Mouse (Mus musculus) limb, embryonic 11.5 days (tissue): ENCODE measurements around the gene Gm5941. TPM values are rescaled to one million over a fixed set of nuclear protein-coding genes. Genes with fewer than 3 reads are reported as not detected.
"Not testable (repeated sequence)": the region's sequence is repeated elsewhere in the genome, so short reads cannot be mapped to it uniquely, and the experiment has no call there.

ENCODE experiments used
- ATAC-seq: fragments of 200-750 bp; cut with Nextera tagmentation; 2 replicates; pipeline ENCODE4 v1.8.0; 2017; ENCODE audit warnings: low read depth; ENCODE audit not compliant: insufficient number of reproducible peaks, low FRiP score, low TSS enrichment
- DNase-seq: peaks from one replicate; pipeline ENCODE4 v3.0.0-alpha.2; 2015; ENCODE audit warnings: low spot score
- H3K27ac ChIP-seq: fragments of 300-500 bp; sonication (generic); replicated peaks from 2 replicates; pipeline ENCODE4 v1.5.1; 2014; ENCODE audit warnings: low read depth, mild to moderate bottlenecking, low read length
- H3K27me3 ChIP-seq: fragments of 300-500 bp; sonication (generic); 2 replicates; pipeline ENCODE4 v1.6.1; 2014; ENCODE audit warnings: mild to moderate bottlenecking, low read length, mixed read lengths; ENCODE audit not compliant: control insufficient read depth, insufficient read depth
- H3K36me3 ChIP-seq: fragments of 300-500 bp; sonication (generic); 2 replicates; pipeline ENCODE4 v1.6.1; 2014; ENCODE audit warnings: mild to moderate bottlenecking, low read length, moderate library complexity, mixed read lengths; ENCODE audit not compliant: control insufficient read depth, insufficient read depth
- H3K4me1 ChIP-seq: fragments of 300-500 bp; sonication (generic); 2 replicates; pipeline ENCODE4 v1.6.1; 2014; ENCODE audit warnings: low read length, mixed read lengths; ENCODE audit not compliant: control insufficient read depth, insufficient read depth
- H3K4me2 ChIP-seq: fragments of 300-500 bp; sonication (generic); 2 replicates; pipeline ENCODE4 v1.6.1; 2014; ENCODE audit warnings: low read depth, mild to moderate bottlenecking, moderate library complexity; ENCODE audit not compliant: severe bottlenecking
- H3K4me3 ChIP-seq: fragments of 300-500 bp; sonication (generic); 2 replicates; pipeline ENCODE4 v1.5.1; 2014; ENCODE audit warnings: low read depth, low read length
- H3K9ac ChIP-seq: fragments of 300-500 bp; sonication (generic); 2 replicates; pipeline ENCODE4 v1.6.1; 2014; ENCODE audit warnings: mild to moderate bottlenecking, low read length
- H3K9me3 ChIP-seq: fragments of 300-500 bp; sonication (generic); 2 replicates; pipeline ENCODE4 v1.6.1; 2016; ENCODE audit warnings: low read length; ENCODE audit not compliant: control insufficient read depth
- WGBS: fragments of 180-500 bp; shearing (Covaris S2); extraction: QIAGEN DNeasy Blood & Tissue Kit; methylation state at CpG from one replicate; pipeline ENCODE4 v1.1.7; 2014; 5-methylcytosine and 5-hydroxymethylcytosine counted together
- polyA plus RNA-seq: library from polyadenylated mRNA; unstranded; fragments of >200 nt; fragmentation: Nextera tagmentation; extraction: Ambion mirVana; gene quantifications from 2 replicates; pipeline ENCODE4 v1.2.1, GENCODE M21; 2014

Gene Gm5941
- not detected in 2 replicates for polyA plus RNA-seq

GRCm38 (mm10) chrX:92489649-92490048 lies at the start of gene Gm5941:
Gene Gm5941, plus strand, starts transcription at chrX:92489949.
- 96% methylated on average over 4 of the region's 4 CpGs for WGBS
- not testable (repeated sequence) for H3K9me3 ChIP-seq

GRCm38 (mm10) chrX:92460496-92460895 lies 29.3 kb upstream of the Gm5941 start:
- Histone ChIP-seq H3K4me2 (no peak overlapping the region), H3K9me3 (no peaks in the 10 kb centered on the region), H3K27me3 (no peaks in the 10 kb centered on the region), H3K36me3 (no peaks in the 10 kb centered on the region), H3K4me1 (no peaks in the 10 kb centered on the region), H3K4me3 (no peak overlapping the region), H3K27ac (no peak overlapping the region), H3K9ac (no peak overlapping the region)
- WGBS, result 39% methylated on average over 3 of the region's 3 CpGs
- ATAC-seq, result no peak
- DNase-seq, result no peak

More at GRCm38 (mm10) chrX:92489649-92490048, at the start of gene Gm5941:
- not testable (repeated sequence) for DNase-seq, H3K4me1 ChIP-seq, H3K9ac ChIP-seq, ATAC-seq, H3K27me3 ChIP-seq, H3K36me3 ChIP-seq, H3K27ac ChIP-seq, H3K4me2 ChIP-seq, H3K4me3 ChIP-seq

GRCm38 (mm10) chrX:92464773-92465172 lies 25.0 kb upstream of the Gm5941 start:
- ATAC-seq, result no peak
- Histone ChIP-seq H3K27ac (no peak overlapping the region), H3K9ac (no peak overlapping the region), H3K36me3 (no peaks in the 10 kb centered on the region), H3K4me3 (no peak overlapping the region), H3K27me3 (no peaks in the 10 kb centered on the region), H3K9me3 (no peaks in the 10 kb centered on the region), H3K4me2 (no peak overlapping the region), H3K4me1 (no peaks in the 10 kb centered on the region)
- DNase-seq, result no peak
- 71% methylated on average over 4 of the region's 4 CpGs for WGBS

GRCm38 (mm10) chrX:92498254-92498653 lies 8.5 kb downstream of the Gm5941 start:
- 27% methylated on average over 1 of the region's 1 CpGs for WGBS
- no peak for DNase-seq
- Histone ChIP-seq H3K27ac (no peak overlapping the region), H3K27me3 (no peaks in the 10 kb centered on the region), H3K4me3 (no peak overlapping the region), H3K9me3 (no peaks in the 10 kb centered on the region), H3K36me3 (no peaks in the 10 kb centered on the region), H3K4me2 (no peak overlapping the region), H3K9ac (no peak overlapping the region), H3K4me1 (no peaks in the 10 kb centered on the region)
- no peak for ATAC-seq

GRCm38 (mm10) chrX:92527826-92528225 lies 38.1 kb downstream of the Gm5941 start:
- 90% methylated on average over 1 of the region's 1 CpGs for WGBS
- DNase-seq (no peak), ATAC-seq (no peak)
- no peaks in the 10 kb centered on the region for H3K27me3 ChIP-seq
- no peak overlapping the region for H3K27ac ChIP-seq
- H3K9ac ChIP-seq, result no peak overlapping the region
- H3K4me2 ChIP-seq, result no peak overlapping the region
- no peaks in the 10 kb centered on the region for H3K4me1 ChIP-seq
- H3K4me3 ChIP-seq, result no peak overlapping the region
- no peaks in the 10 kb centered on the region for H3K9me3 ChIP-seq
- no peaks in the 10 kb centered on the region for H3K36me3 ChIP-seq

Other genes with a start within 250 kb of the Gm5941 start
- gene Mageb18, start 109.6 kb downstream of the Gm5941 start, polyA plus RNA-seq, result not detected in 2 replicates